Mouse (Mus musculus): ENCODE measurements at regions not wholly inside any gene's neighbourhood (a gene's known extent, or its start where the extent isn't known, plus 50 kb on each side); places are given as distances from the start of the nearest gene placed in this dataset.

DNA sequence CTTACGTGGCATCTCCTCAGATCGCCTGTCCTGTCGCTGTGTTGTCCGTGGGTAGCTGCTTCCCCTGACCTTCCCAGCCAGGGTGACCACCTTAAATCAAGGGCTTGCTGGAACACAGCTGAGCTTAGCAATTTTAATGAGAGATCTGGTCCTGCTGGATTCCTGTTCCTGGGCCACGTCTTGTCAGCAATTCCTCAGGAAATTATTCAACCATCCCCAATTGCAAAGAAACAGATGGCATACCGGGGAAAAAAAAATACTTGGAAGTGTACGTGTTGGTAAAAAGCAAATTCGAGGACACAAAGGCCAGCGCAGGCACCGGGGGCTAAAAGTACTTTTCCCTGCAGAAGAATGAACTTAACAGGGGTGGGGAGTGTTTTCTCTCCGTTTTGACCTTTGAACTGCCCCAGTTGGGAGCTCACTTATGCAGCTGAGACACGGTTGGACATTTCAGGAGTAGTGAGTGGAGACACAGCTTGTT lies 107.0 kb upstream of the Rhobtb1 start:
- no peak for TF ChIP-seq CTCF (IDR thresholded peaks at IDR 0.05; ENCODE audit: borderline replicate concordance, insufficient read depth, low read depth, low read length)
- no peak for TF ChIP-seq POLR2A (IDR thresholded peaks at IDR 0.05; ENCODE audit: borderline replicate concordance, insufficient read depth, low read length)

All from cerebellum, adult 2 months (tissue).